Mouse (Mus musculus): ENCODE measurements around the gene A630001G21Rik. TPM values are rescaled to one million over a fixed set of nuclear protein-coding genes. Genes with fewer than 3 reads are reported as not detected.
"Not testable (repeated sequence)": the region's sequence is repeated elsewhere in the genome, so short reads cannot be mapped to it uniquely, and the experiment has no call there.

Gene A630001G21Rik
- 52.6 and 57.8 TPM in 2 replicates for total RNA-seq (2017)

DNA sequence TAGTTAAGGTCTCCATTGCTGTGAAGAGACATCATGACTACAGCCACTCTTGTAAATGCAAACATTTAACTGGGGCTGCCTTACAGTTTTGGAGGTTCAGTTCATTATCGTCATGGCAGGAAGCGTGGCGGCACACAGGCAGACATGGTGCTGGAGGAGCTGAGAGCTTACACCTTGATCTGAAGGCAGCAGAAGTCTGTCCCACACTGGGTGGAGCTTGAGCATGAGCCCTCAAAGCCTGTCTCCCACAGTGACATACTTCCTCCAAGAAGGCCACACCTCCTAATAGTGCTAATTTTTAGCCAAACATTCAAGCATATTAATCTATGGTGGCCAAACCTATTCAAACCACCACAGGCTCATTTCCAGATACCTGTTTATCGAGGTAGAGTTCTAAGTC is at the start of gene A630001G21Rik:
Gene A630001G21Rik (minus strand): TSS at position 208 of the 400 bp plus-strand sequence.
- no peak for ATAC-seq (replicated peaks in 1 of 2; ENCODE audit: insufficient read depth in 1 of 2, low FRiP score in 2 of 2, low TSS enrichment in 1 of 2, low read depth in 1 of 2, poor library complexity in 2 of 2, severe bottlenecking in 2 of 2)

DNA sequence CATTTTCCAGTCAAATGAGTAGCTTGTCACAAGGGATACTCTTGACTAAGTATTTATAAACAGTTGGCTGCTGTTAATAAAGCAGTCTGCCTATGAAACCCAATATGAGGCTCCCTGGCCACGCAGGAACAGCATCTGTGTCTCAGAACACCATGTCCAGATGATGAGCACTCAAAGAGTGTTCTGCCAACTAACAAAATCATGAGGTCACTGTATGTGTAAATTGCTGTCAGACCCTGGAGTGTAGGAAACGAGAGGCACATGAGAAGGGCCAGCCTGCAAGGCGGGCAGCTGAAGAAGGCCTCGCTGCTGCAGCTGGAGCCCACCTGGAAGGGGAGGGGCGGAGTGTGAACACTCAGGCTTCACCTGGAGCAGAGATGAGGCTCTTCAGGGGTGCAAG is 48.7 kb upstream of the A630001G21Rik start:
- no peak for ATAC-seq (replicated peaks in 1 of 2; ENCODE audit: insufficient read depth in 1 of 2, low FRiP score in 2 of 2, low TSS enrichment in 1 of 2, low read depth in 1 of 2, poor library complexity in 2 of 2, severe bottlenecking in 2 of 2)

DNA sequence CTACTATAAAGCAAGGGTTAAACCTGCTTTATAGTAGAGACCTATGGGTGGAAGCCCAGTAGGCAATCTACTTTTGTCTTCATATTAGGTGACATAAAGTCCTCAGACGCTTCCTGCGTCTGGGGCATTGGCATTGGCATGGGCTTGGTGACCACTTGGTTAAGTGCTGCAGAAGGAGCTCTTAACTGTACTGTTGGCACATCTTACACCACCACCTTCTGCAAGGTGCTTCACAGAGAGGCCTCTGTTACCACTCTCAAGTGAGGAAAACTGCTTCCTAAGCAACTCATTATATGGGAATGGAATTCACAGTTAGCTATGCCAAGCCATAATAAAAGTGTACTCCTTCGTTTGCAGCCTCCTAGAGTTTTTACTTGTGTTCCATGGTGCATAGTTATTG is 46.5 kb upstream of the A630001G21Rik start:
- no peak for ATAC-seq (replicated peaks in 1 of 2; ENCODE audit: insufficient read depth in 1 of 2, low FRiP score in 2 of 2, low TSS enrichment in 1 of 2, low read depth in 1 of 2, poor library complexity in 2 of 2, severe bottlenecking in 2 of 2)

DNA sequence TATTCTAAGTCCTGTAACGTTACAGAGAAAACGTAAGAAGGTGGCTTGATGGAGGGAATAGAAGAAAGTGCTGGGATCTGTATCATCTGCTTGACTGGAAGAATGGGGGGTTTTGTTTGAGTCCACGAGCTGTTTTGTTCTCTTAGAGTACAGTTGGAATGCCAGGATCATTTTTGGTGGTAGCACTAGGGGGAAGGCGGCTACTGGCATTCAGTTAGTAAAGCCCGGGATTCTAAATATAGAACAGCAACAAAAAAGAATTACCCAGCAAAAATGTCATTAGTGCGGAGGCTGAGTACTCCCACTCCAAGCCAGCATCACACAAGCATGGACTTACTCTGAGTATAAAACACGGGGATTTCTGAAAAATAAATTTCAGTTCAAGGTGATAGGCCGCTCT is 43.8 kb upstream of the A630001G21Rik start:
- ATAC-seq (replicated peaks in 1 of 2; ENCODE audit: insufficient read depth in 1 of 2, low FRiP score in 2 of 2, low TSS enrichment in 1 of 2, low read depth in 1 of 2, poor library complexity in 2 of 2, severe bottlenecking in 2 of 2), result no peak

DNA sequence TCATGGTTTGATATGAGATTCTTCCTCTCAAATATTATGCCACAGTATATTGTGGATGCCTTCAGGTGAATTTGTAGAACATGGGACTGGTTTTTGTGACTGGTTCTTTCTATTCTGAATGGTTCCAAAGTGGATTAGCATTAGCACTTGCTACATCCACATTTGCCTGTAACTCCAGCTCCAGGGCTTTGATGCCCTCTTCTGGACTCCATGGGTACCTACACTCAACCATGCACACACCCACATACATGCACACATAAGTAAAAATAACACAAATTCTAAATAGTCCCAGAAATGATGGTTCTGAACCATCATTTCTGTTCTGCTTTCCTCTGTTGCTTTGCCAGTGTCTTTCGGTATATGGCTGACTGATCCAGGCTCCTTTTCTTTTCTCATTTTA is 41.3 kb upstream of the A630001G21Rik start:
- no peak for ATAC-seq (replicated peaks in 1 of 2; ENCODE audit: insufficient read depth in 1 of 2, low FRiP score in 2 of 2, low TSS enrichment in 1 of 2, low read depth in 1 of 2, poor library complexity in 2 of 2, severe bottlenecking in 2 of 2)

DNA sequence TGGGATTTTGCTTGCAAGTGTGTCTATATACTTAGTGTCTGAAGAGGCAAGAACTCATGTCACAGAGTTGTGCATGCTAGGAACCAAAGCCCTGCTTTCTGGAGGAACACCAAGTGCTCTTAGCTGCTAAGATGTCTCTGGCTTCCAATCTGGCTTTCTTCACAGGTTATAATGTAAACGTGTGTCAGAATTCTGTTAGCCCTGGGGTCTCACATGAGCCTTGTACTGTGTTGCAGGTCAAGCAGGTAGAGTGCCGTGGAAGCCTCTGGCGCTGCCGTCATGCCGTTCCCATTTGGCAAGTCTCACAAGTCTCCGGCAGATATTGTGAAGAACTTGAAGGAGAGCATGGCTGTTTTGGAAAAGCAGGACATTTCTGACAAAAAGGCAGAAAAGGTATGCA is 39.7 kb upstream of the A630001G21Rik start:
- no peak for ATAC-seq (replicated peaks in 1 of 2; ENCODE audit: insufficient read depth in 1 of 2, low FRiP score in 2 of 2, low TSS enrichment in 1 of 2, low read depth in 1 of 2, poor library complexity in 2 of 2, severe bottlenecking in 2 of 2)

DNA sequence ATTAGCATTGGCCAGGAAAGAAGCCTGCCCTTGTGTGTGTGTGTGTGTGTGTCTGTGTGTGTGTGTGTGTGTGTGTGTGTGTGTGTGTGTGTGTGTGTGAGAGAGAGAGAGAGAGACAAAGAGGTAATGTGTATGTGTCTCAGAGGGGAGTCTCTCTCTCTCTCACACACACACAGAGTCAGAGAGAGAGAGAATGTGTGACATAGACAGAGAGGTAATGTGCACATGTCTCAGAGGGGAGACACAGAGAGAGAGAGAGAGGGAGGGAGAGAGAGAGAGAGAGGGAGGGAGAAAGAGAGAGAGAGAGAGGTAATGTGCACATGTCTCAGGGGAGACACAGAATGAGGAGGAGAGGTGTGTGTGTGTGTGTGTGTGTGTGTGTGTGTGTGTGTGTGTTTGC is 35.8 kb upstream of the A630001G21Rik start:
- not testable (repeated sequence) for ATAC-seq (replicated peaks in 1 of 2; ENCODE audit: insufficient read depth in 1 of 2, low FRiP score in 2 of 2, low TSS enrichment in 1 of 2, low read depth in 1 of 2, poor library complexity in 2 of 2, severe bottlenecking in 2 of 2)

DNA sequence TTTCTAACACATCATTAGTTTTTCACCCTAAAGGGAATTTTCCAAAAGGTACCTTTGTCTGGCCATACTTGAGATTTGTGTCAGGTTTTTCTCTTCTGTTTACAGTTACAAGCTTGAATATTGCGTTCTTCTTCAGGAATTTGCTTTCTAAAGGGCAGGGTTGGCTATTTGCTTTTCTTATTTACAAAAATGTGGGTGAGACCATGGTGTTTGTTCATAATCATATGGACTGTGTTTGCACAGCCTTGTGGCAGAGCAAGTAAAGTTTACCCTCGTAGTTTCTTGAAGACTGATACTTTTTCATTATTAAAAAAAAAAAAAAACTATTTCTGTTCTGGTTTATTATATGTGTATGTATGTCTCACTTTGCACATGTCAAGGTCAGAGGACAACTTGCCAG is 32.3 kb upstream of the A630001G21Rik start:
- ATAC-seq (replicated peaks in 1 of 2; ENCODE audit: insufficient read depth in 1 of 2, low FRiP score in 2 of 2, low TSS enrichment in 1 of 2, low read depth in 1 of 2, poor library complexity in 2 of 2, severe bottlenecking in 2 of 2), result no peak

DNA sequence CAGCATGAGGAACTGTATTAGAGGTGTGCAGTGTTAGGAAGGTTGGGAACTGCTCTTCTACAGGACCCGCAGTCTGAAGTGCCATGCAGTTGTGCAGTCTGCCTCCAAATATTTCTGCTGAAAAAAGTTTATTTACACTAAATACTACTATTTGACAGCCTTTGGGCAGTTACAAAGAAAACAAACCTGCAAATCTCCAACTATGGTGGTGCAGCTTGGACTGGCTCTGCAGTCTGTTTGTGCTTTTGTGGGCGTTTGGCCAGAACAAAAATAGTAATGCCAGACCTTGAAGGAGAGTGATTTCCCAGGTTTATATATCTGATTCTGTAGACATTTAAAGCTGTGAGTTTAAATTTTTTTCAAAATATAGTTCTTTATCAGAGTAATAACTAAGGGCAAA is 31.9 kb upstream of the A630001G21Rik start:
- no peak for ATAC-seq (replicated peaks in 1 of 2; ENCODE audit: insufficient read depth in 1 of 2, low FRiP score in 2 of 2, low TSS enrichment in 1 of 2, low read depth in 1 of 2, poor library complexity in 2 of 2, severe bottlenecking in 2 of 2)

DNA sequence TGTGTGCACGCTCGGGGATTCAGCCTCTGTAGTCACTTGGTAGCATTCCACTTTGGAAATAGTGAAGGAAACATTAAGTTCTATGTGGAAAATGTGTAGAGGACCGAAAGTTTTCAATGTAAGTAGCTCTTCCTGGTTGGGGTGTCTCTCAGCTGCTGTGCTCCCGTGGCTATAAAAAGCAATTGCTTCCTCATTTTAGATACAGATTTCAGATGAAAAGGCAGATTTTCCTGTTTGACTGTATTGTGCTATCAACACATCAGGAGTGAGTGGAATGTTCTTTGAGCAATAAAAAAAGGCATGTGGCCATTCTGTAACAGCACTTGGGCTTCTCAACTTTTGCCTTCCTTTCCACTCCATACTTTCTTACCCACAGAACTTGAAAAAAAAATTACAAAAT is 30.8 kb upstream of the A630001G21Rik start:
- peak; percentile 58 to 59; a peak in 3 of 4 replicates for ATAC-seq (replicated peaks in 1 of 2; ENCODE audit: insufficient read depth in 1 of 2, low FRiP score in 2 of 2, low TSS enrichment in 1 of 2, low read depth in 1 of 2, poor library complexity in 2 of 2, severe bottlenecking in 2 of 2)

DNA sequence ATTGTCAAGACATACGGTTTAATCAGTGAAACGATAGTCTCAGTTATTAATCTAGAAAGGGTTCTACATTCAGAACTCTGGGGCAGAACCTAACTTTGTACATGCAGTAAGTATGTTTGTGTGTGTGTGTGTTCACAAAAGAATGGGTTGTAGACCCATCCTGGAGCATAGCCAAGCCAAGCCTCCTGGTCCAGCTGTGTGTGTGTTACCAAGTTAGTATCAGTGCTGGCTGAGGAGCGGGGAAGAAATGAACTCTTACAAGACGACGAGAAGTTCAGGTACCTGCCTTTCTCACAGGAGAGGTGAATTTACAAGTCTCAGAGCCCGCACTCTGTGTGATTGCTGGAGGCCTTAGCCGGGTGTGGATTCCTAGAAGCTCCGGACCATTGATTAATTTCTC is 26.1 kb upstream of the A630001G21Rik start:
- ATAC-seq (replicated peaks in 1 of 2; ENCODE audit: insufficient read depth in 1 of 2, low FRiP score in 2 of 2, low TSS enrichment in 1 of 2, low read depth in 1 of 2, poor library complexity in 2 of 2, severe bottlenecking in 2 of 2), result no peak

DNA sequence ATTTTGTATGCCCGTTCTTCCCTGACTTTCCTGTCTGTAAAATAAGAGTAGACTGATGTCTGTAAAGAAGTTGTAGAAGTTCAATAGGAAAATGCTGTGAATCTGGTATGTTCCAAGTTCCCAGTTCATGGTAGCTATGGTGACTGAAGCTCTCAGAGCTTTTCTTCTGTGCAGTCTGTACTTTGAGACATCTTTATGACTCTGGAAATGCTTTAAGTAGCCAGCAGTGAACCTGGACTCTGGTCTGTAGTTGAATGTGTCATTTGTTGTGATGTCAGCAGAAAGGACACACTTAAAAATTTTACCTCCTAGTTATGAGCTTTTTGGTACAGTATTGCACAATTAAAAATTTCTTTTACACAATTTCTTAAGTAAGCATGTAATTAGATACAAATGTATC is 24.1 kb upstream of the A630001G21Rik start:
- ATAC-seq (replicated peaks in 1 of 2; ENCODE audit: insufficient read depth in 1 of 2, low FRiP score in 2 of 2, low TSS enrichment in 1 of 2, low read depth in 1 of 2, poor library complexity in 2 of 2, severe bottlenecking in 2 of 2), result no peak

DNA sequence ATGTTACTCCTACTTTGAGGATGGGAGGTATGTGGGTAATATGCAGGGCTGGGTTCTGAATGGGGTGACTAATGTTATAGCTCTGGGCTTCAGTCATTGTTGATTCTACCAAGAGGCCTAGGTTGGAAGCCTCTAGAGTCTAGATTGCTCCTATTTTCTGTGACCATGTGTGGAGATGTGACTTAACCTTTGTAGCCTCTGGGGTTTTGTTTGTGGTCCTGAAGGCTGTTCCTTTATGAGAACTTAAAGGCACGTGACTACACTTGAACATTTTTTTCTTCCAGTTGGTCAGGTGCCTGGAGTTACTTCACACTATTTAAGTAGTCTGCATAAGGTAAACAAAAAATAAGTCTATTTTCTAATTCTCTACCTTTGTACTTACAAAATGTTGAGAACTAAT is 21.3 kb upstream of the A630001G21Rik start:
- ATAC-seq (replicated peaks in 1 of 2; ENCODE audit: insufficient read depth in 1 of 2, low FRiP score in 2 of 2, low TSS enrichment in 1 of 2, low read depth in 1 of 2, poor library complexity in 2 of 2, severe bottlenecking in 2 of 2), result no peak

DNA sequence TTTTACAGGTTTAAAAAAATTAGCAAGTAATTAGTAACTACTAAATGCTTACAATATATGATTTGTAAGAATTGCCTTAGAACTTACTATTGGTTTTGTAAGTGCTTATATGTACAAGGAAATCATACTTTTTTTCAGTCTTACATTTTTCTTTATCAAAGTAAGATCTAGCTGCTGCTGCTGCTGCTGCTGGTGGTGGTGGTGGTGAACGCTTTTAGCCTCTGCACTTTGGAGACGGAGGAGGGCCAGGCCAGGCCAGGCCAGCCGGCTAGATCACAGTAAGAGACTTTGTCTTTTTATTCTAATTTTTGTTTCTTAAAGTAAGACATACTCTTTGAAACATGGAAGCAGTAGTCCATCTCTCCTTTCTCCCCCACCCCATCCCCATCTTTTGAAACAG is 16.8 kb upstream of the A630001G21Rik start:
- ATAC-seq (replicated peaks in 1 of 2; ENCODE audit: insufficient read depth in 1 of 2, low FRiP score in 2 of 2, low TSS enrichment in 1 of 2, low read depth in 1 of 2, poor library complexity in 2 of 2, severe bottlenecking in 2 of 2), result no peak

DNA sequence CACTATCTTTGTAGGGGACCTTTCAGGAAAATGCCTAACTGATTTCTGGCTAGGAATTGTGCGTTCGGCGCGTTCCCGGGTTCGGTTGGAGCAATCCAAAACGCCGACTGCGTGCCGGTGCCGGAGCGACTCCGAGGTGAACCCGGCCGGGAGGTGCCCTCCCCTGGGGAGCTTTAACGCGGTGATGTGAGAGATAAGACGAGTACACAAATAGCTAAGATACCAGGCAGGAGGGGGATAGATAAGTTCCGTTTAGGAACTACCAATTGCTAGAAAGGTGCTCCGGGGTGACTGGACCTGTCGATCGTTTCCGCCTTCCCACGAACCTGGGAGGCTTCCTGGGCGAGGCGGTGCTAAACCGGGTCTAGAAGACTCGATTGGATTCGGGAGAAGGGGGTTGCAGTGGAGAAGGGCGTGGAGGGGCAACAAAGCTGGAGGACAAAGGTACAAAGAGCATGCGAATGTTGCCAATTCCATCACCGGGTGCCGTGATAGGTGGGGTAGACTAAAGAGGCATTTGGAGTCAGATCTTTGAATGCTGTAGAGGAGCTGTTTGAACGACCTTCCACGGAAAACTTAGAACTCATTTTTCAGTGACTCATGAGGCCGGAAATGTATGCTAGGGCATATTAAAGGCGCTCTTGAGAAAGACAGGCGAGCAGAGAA is 15.8 kb upstream of the A630001G21Rik start:
- peak; percentile 24 to 44; a peak in 3 of 4 replicates for ATAC-seq (replicated peaks in 1 of 2; ENCODE audit: insufficient read depth in 1 of 2, low FRiP score in 2 of 2, low TSS enrichment in 1 of 2, low read depth in 1 of 2, poor library complexity in 2 of 2, severe bottlenecking in 2 of 2)

DNA sequence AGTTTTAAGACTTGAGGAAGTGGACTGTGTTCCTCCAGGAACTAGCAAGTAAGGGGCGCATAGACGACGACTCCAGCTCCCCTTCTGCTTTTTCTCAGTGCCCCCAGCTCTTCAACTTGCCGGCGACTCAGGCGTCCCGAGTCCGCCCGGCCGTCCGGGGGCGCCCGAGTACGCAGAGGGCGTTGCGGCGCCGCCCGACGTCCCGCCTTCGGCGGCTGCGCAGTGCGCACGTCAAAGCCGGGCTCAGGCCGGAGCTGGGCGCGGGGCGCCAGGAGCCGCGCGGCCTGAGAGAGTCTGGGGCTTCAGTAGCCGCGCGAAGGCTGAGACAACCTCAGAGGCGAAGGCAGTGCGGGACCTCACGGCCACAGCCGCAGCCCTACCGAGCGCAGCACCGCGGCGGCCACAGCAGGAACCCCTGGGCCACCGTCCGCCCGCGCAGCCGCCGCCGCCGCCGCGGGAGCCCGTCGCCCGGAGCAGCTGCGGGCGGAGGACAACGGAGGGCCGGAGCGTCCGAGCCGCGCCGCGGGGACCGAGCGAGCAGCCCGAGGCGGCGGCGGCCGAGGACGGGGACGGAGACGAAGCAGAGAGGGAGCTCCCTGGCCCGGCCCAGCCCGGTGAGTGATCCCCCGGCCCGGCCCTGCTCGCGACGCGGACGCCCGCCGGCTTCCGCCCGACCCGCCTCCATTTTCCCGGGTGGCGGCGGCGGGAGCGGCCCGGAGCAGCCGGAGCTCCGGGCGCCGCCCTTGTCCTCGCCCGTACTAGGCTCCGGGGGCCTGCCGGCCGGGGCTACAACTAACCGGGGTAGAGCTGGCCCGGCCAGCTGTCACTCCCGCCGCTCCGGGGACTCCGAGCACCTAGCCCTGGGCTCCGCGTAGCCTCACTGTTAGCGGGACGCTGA is 15.0 kb upstream of the A630001G21Rik start, which contains the start of gene Cab39:
Gene Cab39 (plus strand): TSS at position 234 of the 898 bp plus-strand sequence.
- peak; percentile 93 to 95 for ATAC-seq (replicated peaks in 1 of 2; ENCODE audit: insufficient read depth in 1 of 2, low FRiP score in 2 of 2, low TSS enrichment in 1 of 2, low read depth in 1 of 2, poor library complexity in 2 of 2, severe bottlenecking in 2 of 2)

DNA sequence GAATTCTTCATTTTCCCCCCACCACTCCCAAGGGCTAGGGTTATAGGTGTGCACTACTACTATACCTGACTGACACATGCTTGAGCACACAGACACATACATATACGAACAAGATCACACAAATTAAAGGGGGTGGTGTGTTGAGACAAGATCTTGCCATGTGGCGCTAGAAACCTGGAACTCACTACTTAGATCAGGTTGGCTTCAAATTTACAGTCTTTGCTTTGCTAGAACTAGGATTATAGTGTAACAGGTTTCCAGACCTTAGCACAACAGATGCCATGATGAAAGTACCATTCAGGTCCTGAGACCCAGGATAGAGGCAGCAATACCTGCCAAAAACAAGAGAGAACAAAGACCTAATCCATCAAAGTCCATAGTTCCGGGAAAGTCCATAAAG is 13.0 kb upstream of the A630001G21Rik start:
- no peak for ATAC-seq (replicated peaks in 1 of 2; ENCODE audit: insufficient read depth in 1 of 2, low FRiP score in 2 of 2, low TSS enrichment in 1 of 2, low read depth in 1 of 2, poor library complexity in 2 of 2, severe bottlenecking in 2 of 2)

DNA sequence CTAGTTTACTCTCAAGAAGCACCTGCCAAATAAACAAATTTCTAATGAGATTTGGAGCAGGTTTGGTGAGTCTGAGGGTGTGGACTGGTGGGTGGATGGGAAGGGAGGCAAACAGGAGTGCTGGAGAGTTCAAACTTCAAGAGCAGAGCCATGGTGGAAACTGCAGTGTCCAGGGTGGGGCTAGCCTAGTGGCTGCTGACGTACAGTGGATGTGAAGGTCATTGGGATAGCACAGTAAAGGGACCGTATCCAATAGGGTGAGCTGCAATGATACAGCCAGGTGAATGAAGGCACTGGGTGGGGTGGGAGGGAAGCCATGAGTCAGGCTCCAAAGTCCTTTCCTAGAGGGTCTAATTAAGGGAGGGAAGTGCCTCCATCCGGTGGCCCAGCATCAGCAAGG is 12.1 kb upstream of the A630001G21Rik start:
- no peak for ATAC-seq (replicated peaks in 1 of 2; ENCODE audit: insufficient read depth in 1 of 2, low FRiP score in 2 of 2, low TSS enrichment in 1 of 2, low read depth in 1 of 2, poor library complexity in 2 of 2, severe bottlenecking in 2 of 2)
